Mouse (Mus musculus) embryonic facial prominence, embryonic 13.5 days (tissue): ENCODE data around the gene Nid1. TPM values are rescaled to one million over a fixed set of nuclear protein-coding genes. Genes with fewer than 3 reads are reported as not detected.
"Not testable (repeated sequence)": the region's sequence is repeated elsewhere in the genome, so short reads cannot be mapped to it uniquely, and the experiment has no call there.

Experiments
- ATAC-seq: fragments of 200-750 bp; cut with Nextera tagmentation; 2 replicates; pipeline ENCODE4 v1.8.0; 2017; ENCODE audit warnings: low read depth; ENCODE audit not compliant: insufficient number of reproducible peaks, insufficient read depth, low FRiP score, low TSS enrichment
- H3K27ac ChIP-seq: fragments of 300-500 bp; sonication (generic); 2 replicates; pipeline ENCODE4 v1.5.1; 2015; ENCODE audit warnings: moderate library complexity, mild to moderate bottlenecking, inconsistent platforms
- H3K27me3 ChIP-seq: fragments of 300-500 bp; sonication (generic); 2 replicates; pipeline ENCODE4 v1.6.1; 2015; ENCODE audit warnings: mild to moderate bottlenecking, inconsistent platforms
- H3K36me3 ChIP-seq: fragments of 300-500 bp; sonication (generic); 2 replicates; pipeline ENCODE4 v1.6.1; 2015; ENCODE audit warnings: mild to moderate bottlenecking, inconsistent platforms
- H3K4me1 ChIP-seq: fragments of 300-500 bp; sonication (generic); 2 replicates; pipeline ENCODE4 v1.6.1; 2015; ENCODE audit warnings: inconsistent platforms
- H3K4me2 ChIP-seq: fragments of 300-500 bp; sonication (generic); 2 replicates; pipeline ENCODE4 v1.6.1; 2015; ENCODE audit warnings: moderate library complexity, mild to moderate bottlenecking, inconsistent platforms
- H3K4me3 ChIP-seq: fragments of 300-500 bp; sonication (generic); 2 replicates; pipeline ENCODE4 v1.5.1; 2015; ENCODE audit warnings: mild to moderate bottlenecking, inconsistent platforms
- H3K9ac ChIP-seq: fragments of 300-500 bp; sonication (generic); 2 replicates; pipeline ENCODE4 v1.6.1; 2015; ENCODE audit warnings: mild to moderate bottlenecking, inconsistent platforms
- H3K9me3 ChIP-seq: fragments of 300-500 bp; sonication (generic); 2 replicates; pipeline ENCODE4 v1.6.1; 2016; ENCODE audit warnings: inconsistent platforms
- WGBS: fragments of 180-500 bp; shearing (Covaris S2); methylation state at CpG from one replicate; pipeline ENCODE4 v1.1.7; 2015; ENCODE audit warnings: mixed read lengths; 5-methylcytosine and 5-hydroxymethylcytosine counted together
- polyA plus RNA-seq: library from polyadenylated mRNA; unstranded; fragments of >200 nt; fragmentation: Nextera tagmentation; extraction: Ambion mirVana; gene quantifications from 2 replicates; pipeline ENCODE4 v1.2.1, GENCODE M21; 2015

Nid1 gene
- polyA plus RNA-seq, 1 experiment from 2014 or later = 45.8 TPM

DNA sequence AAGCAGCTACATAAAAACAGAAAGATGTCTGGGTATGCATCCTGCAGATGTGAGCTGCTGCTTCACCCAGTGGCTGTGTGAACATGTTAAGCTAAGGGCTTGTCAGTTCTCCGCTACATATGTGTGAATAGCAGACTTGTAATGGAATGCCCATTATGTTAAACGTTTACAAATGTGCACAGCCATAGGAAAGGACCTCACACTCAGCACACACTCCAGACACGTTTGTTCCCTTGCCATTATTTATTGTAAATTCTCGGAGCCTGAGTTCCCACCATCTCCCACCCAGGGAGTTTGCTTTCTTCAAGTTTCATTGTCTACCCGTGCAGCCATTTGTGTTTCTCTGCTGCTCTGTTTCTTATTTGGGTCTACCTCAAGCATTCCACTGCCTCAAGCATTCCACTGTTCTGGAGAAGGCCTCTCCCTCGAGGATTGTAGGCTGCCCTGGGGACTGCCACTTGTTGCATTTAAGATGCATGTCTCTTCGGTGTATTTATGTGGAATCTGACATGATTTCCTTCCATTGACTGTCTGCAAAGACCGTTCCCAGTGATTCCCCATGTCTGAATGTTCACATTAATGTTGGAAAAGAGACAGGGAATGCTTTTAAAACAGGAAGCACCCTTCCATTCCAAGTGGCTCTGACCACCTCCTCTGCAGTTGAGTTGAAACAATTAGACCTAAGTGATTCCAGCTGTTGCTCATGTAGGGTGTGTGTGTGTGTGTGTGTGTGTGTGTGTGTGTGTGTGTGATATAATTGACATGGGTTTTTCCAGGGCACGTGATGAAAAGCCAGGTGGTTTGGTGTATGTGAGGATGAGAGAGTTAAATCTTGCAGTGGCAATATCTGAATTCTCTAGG, 18.5 kb downstream of the Nid1 start:
- not testable (repeated sequence) for H3K4me2 ChIP-seq, H3K4me3 ChIP-seq, H3K36me3 ChIP-seq, H3K9me3 ChIP-seq, H3K27me3 ChIP-seq, H3K9ac ChIP-seq
- Histone ChIP-seq H3K4me1 (peaks cover 13% of the 10 kb centered on the region), H3K27ac (peak overlapping the region; percentile 62; the same call in 1 of the 2 replicates)
- WGBS = 17% methylated on average over 9 of the region's 9 CpGs
- ATAC-seq = peak; percentile 53

- no peak for ATAC-seq
- Histone ChIP-seq H3K9ac (no peak overlapping the region), H3K9me3 (no peaks in the 10 kb centered on the region), H3K36me3 (no peaks in the 10 kb centered on the region), H3K27me3 (no peaks in the 10 kb centered on the region), H3K4me2 (no peak overlapping the region), H3K27ac (no peak overlapping the region), H3K4me3 (no peak overlapping the region), H3K4me1 (peaks cover 15% of the 10 kb centered on the region)
- WGBS = 68% methylated on average over 4 of the region's 4 CpGs
Observed at GRCm38 (mm10) chr13:13458138-13458737, 20.9 kb downstream of the Nid1 start.

DNA sequence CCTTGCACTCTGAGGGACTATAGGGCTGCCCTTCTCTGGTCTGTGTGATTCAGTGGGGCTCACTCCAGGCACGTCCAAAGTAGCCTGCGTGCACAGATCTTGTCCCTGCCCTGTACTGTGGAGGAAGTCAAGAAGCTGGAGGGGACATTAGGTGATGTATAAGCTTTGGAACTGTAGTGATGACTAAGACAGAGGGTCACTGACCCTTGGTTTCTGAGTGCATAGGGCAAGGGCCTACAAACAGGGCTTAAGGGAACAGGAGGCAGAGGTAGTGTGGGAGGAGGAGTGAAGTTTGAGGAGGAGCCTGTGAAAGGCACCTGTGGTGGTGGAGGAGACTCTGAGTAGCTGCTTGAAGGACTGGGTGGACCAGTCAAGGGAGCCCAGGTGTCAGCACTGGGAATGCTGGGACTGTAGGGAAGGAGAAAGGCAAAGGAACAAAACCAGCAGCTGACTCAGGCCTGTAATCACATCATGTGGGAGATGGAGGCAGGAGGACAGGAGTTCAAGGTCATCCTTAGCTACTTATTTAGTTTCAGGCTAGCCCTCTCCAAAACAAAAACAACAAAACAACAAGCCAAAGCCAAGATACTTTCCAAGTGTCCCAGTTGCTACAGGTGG, 23.3 kb downstream of the Nid1 start:
- no peak overlapping the region for H3K4me3 ChIP-seq
- H3K27ac ChIP-seq = no peak overlapping the region
- H3K9ac ChIP-seq = no peak overlapping the region
- 76% methylated on average over 2 of the region's 2 CpGs for WGBS
- ATAC-seq = no peak
- no peaks in the 10 kb centered on the region for H3K27me3 ChIP-seq
- H3K36me3 ChIP-seq = 0 out of 2 replicates have a peak, but pooled peaks cover 4% of the 10 kb centered on the region
- H3K4me1 ChIP-seq = peaks cover 15% of the 10 kb centered on the region
- H3K4me2 ChIP-seq = no peak overlapping the region
- H3K9me3 ChIP-seq = no peaks in the 10 kb centered on the region

DNA sequence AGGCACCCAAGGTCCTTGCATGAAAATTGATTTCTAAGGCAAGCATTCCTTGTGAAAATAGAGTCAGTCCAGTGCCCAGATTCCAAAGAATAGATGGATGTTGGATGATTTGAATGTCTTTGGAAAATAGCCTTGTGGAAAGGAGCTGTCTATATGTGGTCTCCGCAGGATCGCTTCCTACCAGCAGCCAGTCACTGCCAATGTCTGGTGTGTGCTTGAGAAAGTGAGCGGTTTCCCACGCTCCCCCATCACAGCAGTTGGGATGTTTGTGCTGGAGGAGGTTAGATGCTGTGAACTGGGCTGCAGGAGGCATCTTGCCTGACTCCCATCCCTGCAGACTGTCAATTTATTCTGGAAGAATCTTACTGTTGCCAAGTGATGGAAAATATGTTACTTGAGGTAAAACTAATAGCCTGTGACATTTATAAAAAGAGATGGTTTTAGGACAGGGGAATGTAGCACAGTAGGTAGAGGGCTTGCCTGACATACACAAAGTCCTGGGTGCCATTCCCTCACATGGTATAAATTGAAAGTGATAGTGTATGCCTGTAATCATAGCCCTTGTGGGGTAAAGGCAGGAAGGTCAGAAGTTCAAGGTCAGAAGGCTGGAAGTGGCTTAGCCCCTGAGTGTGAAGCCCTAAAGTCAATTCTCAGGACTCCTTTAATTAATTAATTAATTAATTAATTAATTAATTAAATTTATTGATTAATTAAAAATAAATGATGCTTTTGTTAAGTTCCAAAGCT, 24.3 kb downstream of the Nid1 start:
- Histone ChIP-seq H3K9ac (no peak overlapping the region), H3K27me3 (no peaks in the 10 kb centered on the region), H3K4me1 (peaks cover 10% of the 10 kb centered on the region; the same call in 1 of the 2 replicates), H3K36me3 (0 out of 2 replicates have a peak, but pooled peaks cover 4% of the 10 kb centered on the region), H3K4me3 (no peak overlapping the region), H3K9me3 (no peaks in the 10 kb centered on the region), H3K4me2 (no peak overlapping the region), H3K27ac (no peak overlapping the region)
- 73% methylated on average over 4 of the region's 4 CpGs for WGBS
- no peak for ATAC-seq

GRCm38 (mm10) chr13:13463949-13464348, 26.6 kb downstream of the Nid1 start:
- H3K27ac ChIP-seq = no peak overlapping the region
- 92% methylated on average over 3 of the region's 3 CpGs for WGBS
- no peaks in the 10 kb centered on the region for H3K27me3 ChIP-seq
- no peak overlapping the region for H3K4me2 ChIP-seq
- no peaks in the 10 kb centered on the region for H3K9me3 ChIP-seq
- no peak overlapping the region for H3K4me3 ChIP-seq
- no peak for ATAC-seq
- no peak overlapping the region for H3K9ac ChIP-seq
- 0 out of 2 replicates have a peak, but pooled peaks cover 15% of the 10 kb centered on the region for H3K36me3 ChIP-seq
- H3K4me1 ChIP-seq = 0 out of 2 replicates have a peak, but pooled peaks cover 2% of the 10 kb centered on the region

- not testable (repeated sequence) for H3K4me1 ChIP-seq, H3K4me2 ChIP-seq, H3K9ac ChIP-seq, H3K9me3 ChIP-seq, ATAC-seq, H3K4me3 ChIP-seq, H3K27ac ChIP-seq, H3K27me3 ChIP-seq
- 0 out of 2 replicates have a peak, but pooled peaks cover 18% of the 10 kb centered on the region for H3K36me3 ChIP-seq
Observed at GRCm38 (mm10) chr13:13467249-13467648, 29.9 kb downstream of the Nid1 start.

- ATAC-seq = no peak
- H3K27ac ChIP-seq = no peak overlapping the region
- H3K4me3 ChIP-seq = no peak overlapping the region
- H3K9me3 ChIP-seq = no peaks in the 10 kb centered on the region
- no peak overlapping the region for H3K9ac ChIP-seq
- no peaks in the 10 kb centered on the region for H3K4me1 ChIP-seq
- peaks cover 27% of the 10 kb centered on the region; the same call in 1 of the 2 replicates for H3K36me3 ChIP-seq
- no peak overlapping the region for H3K4me2 ChIP-seq
- 79% methylated on average over 4 of the region's 4 CpGs for WGBS
- no peaks in the 10 kb centered on the region for H3K27me3 ChIP-seq
Observed at GRCm38 (mm10) chr13:13468513-13468912, 31.2 kb downstream of the Nid1 start.

DNA sequence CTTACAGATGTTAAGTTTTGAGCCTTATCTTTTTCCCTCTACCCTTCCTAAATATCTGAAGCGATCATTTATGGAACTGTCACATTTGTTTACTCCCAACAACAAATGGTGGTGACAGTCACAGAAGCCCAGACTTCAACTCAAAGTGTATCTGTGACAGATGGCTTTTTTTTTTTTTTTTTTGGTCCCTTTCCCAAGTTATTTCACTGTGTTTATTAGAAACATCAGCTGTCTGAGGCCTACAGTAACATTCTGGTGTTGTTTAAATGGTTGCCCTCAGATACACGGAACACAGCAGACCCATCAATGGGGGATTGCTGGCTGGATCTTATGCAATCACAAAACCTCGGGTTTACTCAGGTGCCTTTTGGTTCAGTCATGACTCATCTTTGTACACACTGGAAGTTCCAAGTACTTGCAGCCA, 34.0 kb downstream of the Nid1 start:
- no peak overlapping the region for H3K4me3 ChIP-seq
- no peak overlapping the region for H3K4me2 ChIP-seq
- 75% methylated on average over 3 of the region's 3 CpGs for WGBS
- no peak for ATAC-seq
- no peak overlapping the region for H3K9ac ChIP-seq
- no peaks in the 10 kb centered on the region for H3K27me3 ChIP-seq
- no peak overlapping the region for H3K27ac ChIP-seq
- H3K36me3 ChIP-seq = peaks cover 30% of the 10 kb centered on the region
- no peaks in the 10 kb centered on the region for H3K9me3 ChIP-seq
- H3K4me1 ChIP-seq = no peaks in the 10 kb centered on the region

GRCm38 (mm10) chr13:13474464-13474863, 37.1 kb downstream of the Nid1 start:
- not testable (repeated sequence) for H3K4me2 ChIP-seq, H3K9ac ChIP-seq, H3K27ac ChIP-seq, H3K4me1 ChIP-seq, ATAC-seq, H3K9me3 ChIP-seq, H3K27me3 ChIP-seq, H3K4me3 ChIP-seq
- 63% methylated on average over 3 of the region's 3 CpGs for WGBS
- H3K36me3 ChIP-seq = peaks cover 36% of the 10 kb centered on the region

GRCm38 (mm10) chr13:13474991-13475390, 37.6 kb downstream of the Nid1 start:
- no peaks in the 10 kb centered on the region for H3K4me1 ChIP-seq
- no peak overlapping the region for H3K4me2 ChIP-seq
- H3K36me3 ChIP-seq = peaks cover 36% of the 10 kb centered on the region
- no peak for ATAC-seq
- no peaks in the 10 kb centered on the region for H3K27me3 ChIP-seq
- no peak overlapping the region for H3K4me3 ChIP-seq
- 18% methylated on average over 2 of the region's 2 CpGs for WGBS
- no peaks in the 10 kb centered on the region for H3K9me3 ChIP-seq
- no peak overlapping the region for H3K27ac ChIP-seq
- H3K9ac ChIP-seq = no peak overlapping the region

- WGBS = 89% methylated on average over 2 of the region's 2 CpGs
- ATAC-seq = no peak
- H3K27ac ChIP-seq = no peak overlapping the region
- no peak overlapping the region for H3K9ac ChIP-seq
- H3K4me1 ChIP-seq = peaks cover 3% of the 10 kb centered on the region
- no peaks in the 10 kb centered on the region for H3K9me3 ChIP-seq
- H3K4me3 ChIP-seq = no peak overlapping the region
- no peaks in the 10 kb centered on the region for H3K27me3 ChIP-seq
- peaks cover 38% of the 10 kb centered on the region for H3K36me3 ChIP-seq
- no peak overlapping the region for H3K4me2 ChIP-seq
Observed at GRCm38 (mm10) chr13:13476568-13476967, 39.2 kb downstream of the Nid1 start.
